Mouse (Mus musculus): ENCODE results near the gene Mon1b.

The Mon1b gene

DNA sequence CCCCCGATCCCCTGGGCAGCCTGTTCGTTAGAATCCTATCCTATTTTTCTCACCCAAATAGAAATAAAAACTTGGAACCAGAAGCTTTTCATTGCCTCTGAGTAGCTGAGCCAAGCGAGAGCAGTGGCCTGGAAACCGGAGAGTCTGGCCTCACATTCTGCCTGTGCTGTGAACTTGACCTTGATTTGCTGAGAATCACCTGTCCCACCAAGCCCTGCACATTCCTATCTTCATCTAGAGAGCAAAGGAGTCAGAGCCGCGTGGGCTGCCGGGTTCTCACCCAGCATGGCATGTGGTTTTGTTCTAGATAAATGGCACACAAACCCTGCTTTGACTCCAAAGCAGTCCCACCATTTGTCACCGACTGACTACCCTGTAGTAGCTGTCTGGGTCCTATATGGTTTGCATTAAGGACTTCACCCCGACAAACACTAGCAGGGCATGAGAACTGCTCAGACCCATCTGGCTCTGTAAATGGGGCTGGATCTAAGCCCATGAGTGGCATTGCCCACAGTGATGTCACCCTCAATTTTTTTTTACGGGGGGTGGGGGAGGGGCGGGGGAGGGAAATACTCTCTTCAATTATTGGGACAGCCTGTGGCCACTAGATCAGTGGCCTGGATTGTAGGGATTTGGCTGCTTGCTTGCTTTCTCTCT, 37.3 kb downstream of the Mon1b start:
- DNase-seq (ENCODE audit: low spot score in 2 of 2), result no peak

DNA sequence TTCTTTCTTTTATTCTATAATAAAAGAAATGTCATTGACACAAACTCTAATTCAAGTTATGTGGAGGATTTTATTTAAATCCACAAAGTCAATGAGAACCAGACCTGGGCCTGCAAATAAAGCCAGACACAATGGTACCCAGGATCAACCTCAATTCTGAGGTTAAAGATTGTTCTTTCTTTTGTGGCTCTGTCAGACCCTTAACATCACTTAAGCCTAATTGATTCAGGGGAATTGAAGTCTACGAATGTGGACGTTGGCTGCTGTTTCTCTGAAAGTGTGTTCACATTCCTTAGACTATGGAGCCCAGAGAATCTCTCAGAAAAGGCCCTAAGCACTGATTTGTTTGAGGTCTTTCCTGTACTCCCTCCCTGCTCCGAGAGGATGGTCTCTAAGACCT, 37.9 kb downstream of the Mon1b start:
- no peak for DNase-seq (ENCODE audit: low spot score in 2 of 2)

DNA sequence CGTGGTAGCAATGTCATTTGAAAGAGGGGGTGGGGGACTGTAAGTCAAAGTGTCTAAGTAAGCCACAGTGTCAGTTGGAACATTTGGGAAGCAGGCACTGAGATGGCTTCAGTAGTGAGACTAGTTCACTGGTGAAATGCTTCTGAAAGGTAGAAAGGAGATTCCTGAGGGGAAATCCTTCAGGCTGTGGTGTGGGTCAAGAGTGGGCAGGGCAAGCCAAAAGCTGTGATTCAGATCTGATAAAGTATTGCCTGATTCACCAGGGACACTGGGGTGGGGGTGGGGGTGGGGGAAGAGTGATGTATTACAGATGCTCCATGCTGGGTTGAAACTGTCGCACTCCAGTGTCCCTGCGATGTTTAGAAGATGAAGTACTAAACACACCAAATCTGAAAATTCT, 39.2 kb downstream of the Mon1b start:
- no peak for DNase-seq (ENCODE audit: low spot score in 2 of 2)

DNA sequence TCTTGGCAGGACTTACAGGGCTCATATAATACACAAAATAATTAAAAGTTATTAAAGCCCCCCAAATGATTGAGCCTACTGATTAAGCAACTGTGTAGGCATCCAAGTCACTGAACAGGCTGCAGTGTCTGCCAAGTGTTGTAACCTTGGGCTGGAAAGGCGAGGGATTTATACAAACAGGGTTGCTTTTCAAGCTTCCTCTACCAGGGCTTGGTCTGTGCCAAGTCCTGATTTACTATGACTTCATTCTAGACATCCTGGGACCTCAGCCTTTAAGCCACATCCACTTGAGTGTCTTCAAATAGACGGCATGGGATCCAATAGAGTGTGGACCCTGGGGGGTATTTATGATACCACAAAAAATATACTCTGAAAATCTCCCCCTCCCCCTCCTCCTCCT, 39.9 kb downstream of the Mon1b start:
- no peak for DNase-seq (ENCODE audit: low spot score in 2 of 2)

DNA sequence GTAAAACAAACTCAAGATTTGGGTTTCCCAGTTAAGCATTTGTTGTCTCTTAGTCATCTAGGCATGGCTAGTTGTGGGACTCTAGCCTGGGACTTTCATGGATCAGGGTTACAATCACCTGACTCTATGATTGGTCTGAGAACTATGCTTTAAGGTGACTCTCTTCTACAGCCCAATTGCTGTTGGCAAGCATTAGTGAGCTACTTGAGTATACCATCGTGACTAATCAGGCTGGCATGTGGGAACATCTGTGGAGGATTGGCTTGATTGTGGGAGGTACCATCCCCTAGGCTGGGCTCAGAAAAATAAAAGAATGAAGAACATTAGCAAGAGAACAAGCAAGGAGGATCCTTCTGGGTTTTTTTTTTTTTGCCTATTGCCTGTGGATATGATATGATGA, 41.4 kb downstream of the Mon1b start:
- DNase-seq (ENCODE audit: low spot score in 2 of 2), result no peak

DNA sequence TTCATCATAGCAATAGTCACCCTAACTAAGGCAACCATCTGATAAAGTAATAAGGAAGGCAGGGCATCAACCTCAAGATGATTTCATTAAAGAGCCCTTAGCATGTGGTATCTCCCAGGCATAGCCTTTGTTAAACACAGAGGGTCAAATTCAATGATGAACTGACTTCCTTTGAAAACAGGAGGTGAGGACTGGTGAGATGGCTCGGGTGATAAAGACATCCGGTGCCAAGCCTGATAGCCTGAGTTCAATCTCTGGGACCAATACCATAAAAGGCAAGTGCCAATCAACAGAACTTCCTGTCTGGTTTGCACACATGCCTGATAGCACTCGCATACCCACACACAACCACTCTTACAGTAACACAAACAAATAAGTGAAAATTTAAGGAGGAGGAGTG, 44.0 kb downstream of the Mon1b start:
- DNase-seq (ENCODE audit: low spot score in 2 of 2), result no peak

DNA sequence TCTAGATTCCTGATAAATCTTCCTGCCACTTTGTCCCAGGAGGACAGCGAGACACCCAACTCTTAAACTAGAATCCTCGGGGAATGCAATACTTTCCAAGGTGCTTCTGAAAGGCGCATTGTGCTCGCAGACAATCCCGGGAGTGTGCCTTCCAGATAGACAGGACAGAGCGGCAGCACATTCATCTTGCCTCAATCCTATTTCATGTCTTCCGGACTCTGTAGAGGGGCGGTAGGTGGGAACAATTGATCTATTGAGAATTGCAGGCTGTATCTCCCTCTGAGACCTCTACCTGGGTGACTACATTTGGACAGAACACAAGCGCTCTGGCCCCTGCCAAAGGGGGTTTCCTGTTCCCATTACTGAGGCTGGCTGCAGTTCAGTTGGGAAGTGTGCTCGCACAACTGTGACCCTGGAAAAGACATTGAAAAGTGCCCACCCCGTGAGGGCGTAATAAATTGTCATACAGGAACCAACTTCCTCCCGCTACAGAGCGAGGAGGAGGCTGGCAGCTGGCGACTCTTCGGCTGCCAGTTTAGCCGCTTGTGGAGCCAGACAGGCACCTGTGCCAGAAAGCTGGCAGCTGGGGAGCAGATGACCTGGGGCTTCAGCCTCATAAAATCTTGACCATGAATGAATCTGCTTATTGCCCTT, 52.6 kb downstream of the Mon1b start:
- no peak for DNase-seq (ENCODE audit: low spot score in 2 of 2)

DNA sequence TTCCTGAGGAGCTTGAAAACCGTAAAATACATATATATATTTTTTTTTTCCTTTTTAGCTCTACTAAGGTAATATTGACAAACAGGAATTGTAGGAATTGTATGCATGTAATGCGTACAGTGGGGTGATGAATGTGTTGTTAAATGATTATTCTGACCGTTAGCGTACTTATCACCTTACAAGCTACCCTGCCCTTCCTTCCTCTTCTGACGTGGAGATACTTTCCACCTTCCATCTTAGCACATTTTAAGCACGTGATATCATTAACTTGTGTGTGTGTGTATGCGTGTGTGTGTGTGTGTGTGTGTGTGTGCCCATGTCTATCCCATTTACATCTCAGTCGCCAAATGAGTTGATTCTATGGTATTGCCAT, 53.1 kb downstream of the Mon1b start:
- DNase-seq (ENCODE audit: low spot score in 2 of 2), result no peak

DNA sequence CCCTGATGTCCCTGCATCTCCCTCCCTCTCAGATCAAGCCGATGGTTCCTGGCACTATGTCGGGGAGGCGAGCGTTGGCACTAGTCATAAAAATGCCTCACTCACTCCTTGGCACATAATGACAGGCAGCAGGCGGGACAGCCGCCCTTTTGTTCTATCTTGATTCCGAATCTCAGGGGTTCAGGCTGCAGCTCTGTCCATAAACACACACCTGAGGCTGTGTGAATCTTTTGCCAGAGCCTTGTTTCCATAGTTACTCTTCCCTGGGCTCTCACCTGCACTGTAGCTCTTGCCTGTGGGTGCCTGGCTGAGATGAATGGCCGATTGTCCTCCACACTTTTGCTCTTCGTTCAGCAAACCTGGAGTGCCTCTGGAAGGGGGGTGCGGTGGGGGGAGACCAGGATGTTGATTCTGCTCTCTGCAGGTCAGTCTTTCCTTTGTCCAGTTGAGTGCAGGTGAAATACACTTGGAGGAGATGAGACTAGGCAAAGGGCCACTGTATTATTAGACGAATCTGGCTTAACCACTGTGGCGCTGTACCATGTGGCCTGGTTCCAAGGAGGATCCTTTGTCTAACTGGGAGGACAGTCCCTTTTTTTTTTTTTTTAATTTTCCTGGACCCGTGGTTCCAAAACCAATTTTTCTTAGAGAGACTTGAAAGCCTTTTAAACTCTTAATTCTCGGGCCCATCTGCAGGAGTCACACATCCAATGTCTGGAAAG, 56.4 kb downstream of the Mon1b start:
- no peak for DNase-seq (ENCODE audit: low spot score in 2 of 2)
